In the genomic region with DNA sequence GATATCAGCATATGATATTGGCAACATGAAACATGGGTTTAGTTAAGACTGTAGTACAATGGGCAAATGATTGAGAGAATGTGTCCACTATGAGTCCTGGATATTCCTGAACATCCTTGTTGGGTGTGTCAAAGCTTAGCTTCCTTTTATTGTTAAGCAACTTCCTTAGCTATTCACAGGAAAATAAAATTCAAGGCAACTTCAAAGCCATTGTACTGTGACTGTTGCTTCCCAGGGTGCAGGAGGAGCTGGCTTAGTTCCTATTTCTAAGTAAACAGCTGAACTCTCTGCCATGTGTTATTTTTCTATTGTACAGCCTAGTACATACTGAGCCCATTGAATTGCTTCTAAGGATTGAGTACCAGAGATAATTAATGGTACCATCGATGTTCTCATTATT, we compare ENCODE assay signal across 18 mouse cellular contexts.
A peak's percentile ranks its signal among the peaks of the same experiment; 100 is the strongest.
DNase-seq lines count a peak whose midpoint lies in the region; ATAC-seq and TF ChIP-seq lines count a peak whose summit lies in the region.
"Had no signal": no experiment of that assay in that cellular context is flagged by ENCODE, and none has a peak within 500 bp of the region (broad histone marks: within the 10 kb centered on the region; RNA-seq: fewer than 3 reads in every experiment).

No protein-coding gene starts in this region.

- DNase-seq in embryonic facial prominence, embryonic 14.5 days (ENCODE audit: low spot score), result peak; percentile 13
- DNase-seq in embryonic facial prominence, embryonic 10.5 days (ENCODE audit: low spot score), result no peak
- DNase-seq in heart, postnatal 0 days (ENCODE audit: low spot score), result peak; percentile 87
- DNase-seq in heart, postnatal 4 days, result no peak
- DNase-seq in layer of hippocampus, adult 2 months (ENCODE audit: low spot score in 2 of 2), result no peak
- DNase-seq in layer of hippocampus, adult 8-10 months (ENCODE audit: low spot score in 2 of 2), result no peak
- DNase-seq in lung, postnatal 36 days, result peak; percentile 59
- no peak for DNase-seq in stomach, postnatal 0 days (ENCODE audit: low spot score)
- DNase-seq: adrenal gland, postnatal 10 days; cerebellum, postnatal 10 days; forebrain, postnatal 0 days; right cerebral cortex, postnatal 14 days; thymus, adult 2 months had no signal

- H3K36me3 ChIP-seq in embryonic facial prominence, embryonic 14.5 days (ENCODE audit: control insufficient read depth, insufficient read depth, low read length), result no peaks in the 10 kb centered on the region
- no peaks in the 10 kb centered on the region for H3K36me3 ChIP-seq in embryonic facial prominence, embryonic 10.5 days (replicated peaks)
- H3K36me3 ChIP-seq in heart, postnatal 0 days (replicated peaks; ENCODE audit: control insufficient read depth, insufficient read depth, low read length), result no peaks in the 10 kb centered on the region
- no peaks in the 10 kb centered on the region for H3K36me3 ChIP-seq in stomach, postnatal 0 days (ENCODE audit: control insufficient read depth, insufficient read depth, low read length)
- H3K36me3 ChIP-seq: forebrain, embryonic 10.5 days; hindbrain, embryonic 12.5 days; limb, embryonic 12.5 days; liver, embryonic 12.5 days; stomach, embryonic 15.5 days had no signal

- peak; percentile 32; the same call in 1 of the 2 replicates for TF ChIP-seq EP300 in heart, postnatal 0 days (IDR thresholded peaks at IDR 0.05; ENCODE audit: low read depth)
- TF ChIP-seq EP300 in stomach, postnatal 0 days (optimal IDR thresholded peaks at IDR 0.05), result no peak

- 85% methylated on average over 1 of the region's 1 CpGs for WGBS in embryonic facial prominence, embryonic 14.5 days
- 86% methylated on average over 1 of the region's 1 CpGs for WGBS in embryonic facial prominence, embryonic 10.5 days
- WGBS in heart, postnatal 0 days, result 73% methylated on average over 1 of the region's 1 CpGs
- WGBS in stomach, postnatal 0 days, result 78% methylated on average over 1 of the region's 1 CpGs

- no peaks in the 10 kb centered on the region for H3K9me3 ChIP-seq in embryonic facial prominence, embryonic 14.5 days (ENCODE audit: control insufficient read depth, low read length)
- H3K9me3 ChIP-seq in embryonic facial prominence, embryonic 10.5 days, result no peaks in the 10 kb centered on the region
- H3K9me3 ChIP-seq in heart, postnatal 0 days (replicated peaks; ENCODE audit: control insufficient read depth, low read length), result no peaks in the 10 kb centered on the region
- H3K9me3 ChIP-seq in stomach, postnatal 0 days (ENCODE audit: control insufficient read depth, low read length), result no peaks in the 10 kb centered on the region
- H3K9me3 ChIP-seq: forebrain, embryonic 10.5 days; hindbrain, embryonic 12.5 days; limb, embryonic 12.5 days; liver, embryonic 12.5 days; stomach, embryonic 15.5 days had no signal

- H3K4me1 ChIP-seq in embryonic facial prominence, embryonic 14.5 days (ENCODE audit: control insufficient read depth, insufficient read depth, low read length), result no peaks in the 10 kb centered on the region
- no peaks in the 10 kb centered on the region for H3K4me1 ChIP-seq in embryonic facial prominence, embryonic 10.5 days
- no peaks in the 10 kb centered on the region for H3K4me1 ChIP-seq in heart, postnatal 0 days (ENCODE audit: control insufficient read depth, insufficient read depth)
- H3K4me1 ChIP-seq in stomach, postnatal 0 days (replicated peaks; ENCODE audit: control insufficient read depth, insufficient read depth), result no peaks in the 10 kb centered on the region
- H3K4me1 ChIP-seq: forebrain, embryonic 10.5 days; hindbrain, embryonic 12.5 days; limb, embryonic 12.5 days; liver, embryonic 12.5 days; stomach, embryonic 15.5 days had no signal

- no peak overlapping the region for H3K4me3 ChIP-seq in embryonic facial prominence, embryonic 14.5 days (ENCODE audit: low read depth, low read length)
- no peak overlapping the region for H3K4me3 ChIP-seq in embryonic facial prominence, embryonic 10.5 days
- no peak overlapping the region for H3K4me3 ChIP-seq in heart, postnatal 0 days (ENCODE audit: low read depth, low read length)
- H3K4me3 ChIP-seq in layer of hippocampus, adult 2 months, result no peak overlapping the region
- no peak overlapping the region for H3K4me3 ChIP-seq in stomach, postnatal 0 days (ENCODE audit: low read depth, low read length)
- H3K4me3 ChIP-seq: forebrain, embryonic 10.5 days; hindbrain, embryonic 12.5 days; limb, embryonic 12.5 days; liver, embryonic 12.5 days; stomach, embryonic 15.5 days had no signal

- no peaks in the 10 kb centered on the region for H3K27me3 ChIP-seq in embryonic facial prominence, embryonic 14.5 days (replicated peaks; ENCODE audit: control insufficient read depth, insufficient read depth, low read length)
- no peaks in the 10 kb centered on the region for H3K27me3 ChIP-seq in embryonic facial prominence, embryonic 10.5 days (replicated peaks; ENCODE audit: low read depth, poor library complexity, severe bottlenecking)
- H3K27me3 ChIP-seq in heart, postnatal 0 days (ENCODE audit: control insufficient read depth, insufficient read depth, low read length), result no peaks in the 10 kb centered on the region
- no peaks in the 10 kb centered on the region for H3K27me3 ChIP-seq in stomach, postnatal 0 days (ENCODE audit: control insufficient read depth, insufficient read depth, low read length)
- H3K27me3 ChIP-seq: hindbrain, embryonic 12.5 days; limb, embryonic 12.5 days; liver, embryonic 12.5 days; stomach, embryonic 15.5 days had no signal

- no peak overlapping the region for H3K27ac ChIP-seq in embryonic facial prominence, embryonic 14.5 days (replicated peaks; ENCODE audit: low read depth, low read length)
- no peak overlapping the region for H3K27ac ChIP-seq in embryonic facial prominence, embryonic 10.5 days (replicated peaks)
- peak overlapping the region; percentile 71; the same call in 1 of the 2 replicates for H3K27ac ChIP-seq in heart, postnatal 0 days (ENCODE audit: low read depth)
- H3K27ac ChIP-seq in layer of hippocampus, adult 2 months, result peak overlapping the region; percentile 72; the same call in 1 of the 2 replicates
- H3K27ac ChIP-seq in stomach, postnatal 0 days (replicated peaks), result no peak overlapping the region
- H3K27ac ChIP-seq: forebrain, embryonic 10.5 days; hindbrain, embryonic 12.5 days; limb, embryonic 12.5 days; liver, embryonic 12.5 days; stomach, embryonic 15.5 days had no signal

- TF ChIP-seq CTCF in heart, postnatal 0 days (IDR thresholded peaks at IDR 0.05; ENCODE audit: low read depth), result no peak
- no peak for TF ChIP-seq CTCF in layer of hippocampus, adult 2 months (conservative IDR thresholded peaks at IDR 0.05)
- TF ChIP-seq CTCF in stomach, postnatal 0 days (IDR thresholded peaks at IDR 0.05; ENCODE audit: low read depth), result no peak

- no peak for ATAC-seq in embryonic facial prominence, embryonic 14.5 days (ENCODE audit: low read depth)
- peak; percentile 69 for ATAC-seq in heart, postnatal 0 days (ENCODE audit: insufficient read depth, low read depth)
- no peak for ATAC-seq in stomach, postnatal 0 days (ENCODE audit: low FRiP score, low TSS enrichment)
- ATAC-seq: forebrain, postnatal 0 days; liver, embryonic 12.5 days had no signal

- H3K4me2 ChIP-seq in embryonic facial prominence, embryonic 14.5 days (ENCODE audit: low read depth, low read length), result no peak overlapping the region
- no peak overlapping the region for H3K4me2 ChIP-seq in heart, postnatal 0 days (ENCODE audit: low read depth, low read length)
- H3K4me2 ChIP-seq in stomach, postnatal 0 days (replicated peaks; ENCODE audit: low read depth), result no peak overlapping the region
- H3K4me2 ChIP-seq: hindbrain, embryonic 12.5 days; limb, embryonic 12.5 days; liver, embryonic 12.5 days; stomach, embryonic 15.5 days had no signal

- H3K9ac ChIP-seq in embryonic facial prominence, embryonic 14.5 days (ENCODE audit: low read depth, low read length), result no peak overlapping the region
- no peak overlapping the region for H3K9ac ChIP-seq in heart, postnatal 0 days (replicated peaks; ENCODE audit: low read depth, low read length)
- no peak overlapping the region for H3K9ac ChIP-seq in stomach, postnatal 0 days (ENCODE audit: low read length)
- H3K9ac ChIP-seq: forebrain, postnatal 0 days; hindbrain, embryonic 12.5 days; limb, embryonic 12.5 days; liver, embryonic 12.5 days; stomach, embryonic 15.5 days had no signal

Comparison
In these comparisons a context has a peak if more than half of its experiments do, and no peak if none do; other contexts are left out.
1. DNase-seq: peak in embryonic facial prominence, embryonic 14.5 days (single experiment), heart, postnatal 0 days (single experiment) and lung, postnatal 36 days (single experiment); none in embryonic facial prominence, embryonic 10.5 days (single experiment), heart, postnatal 4 days (single experiment), layer of hippocampus, adult 2 months (0 of 2), layer of hippocampus, adult 8-10 months (0 of 2) and stomach, postnatal 0 days (single experiment).
2. H3K27ac ChIP-seq: peak in heart, postnatal 0 days (single experiment) and layer of hippocampus, adult 2 months (single experiment); none in embryonic facial prominence, embryonic 14.5 days (single experiment), embryonic facial prominence, embryonic 10.5 days (single experiment) and stomach, postnatal 0 days (single experiment).